Mouse (Mus musculus): ENCODE results near the gene Med20. TPM values are rescaled to one million over a fixed set of nuclear protein-coding genes. Genes with fewer than 3 reads are reported as not detected.
"Not testable (repeated sequence)": the region's sequence is repeated elsewhere in the genome, so short reads cannot be mapped to it uniquely, and the experiment has no call there.

The Med20 gene
- polyA plus RNA-seq, 1 experiment from 2014 or later, result 49.2 TPM

GRCm38 (mm10) chr17:47617605-47618307 is 6.4 kb downstream of the Med20 start:
- H3K9me3 ChIP-seq (ENCODE audit: low read depth, low read length), result no peaks in the 10 kb centered on the region
- no peak overlapping the region for H3K4me3 ChIP-seq (ENCODE audit: low read depth, low read length)
- no peak overlapping the region for H3K27ac ChIP-seq (ENCODE audit: low read depth)
- H3K36me3 ChIP-seq (ENCODE audit: insufficient read depth), result peaks cover 70% of the 10 kb centered on the region
- no peak overlapping the region for H3K9ac ChIP-seq
- no peak for TF ChIP-seq CTCF (IDR thresholded peaks at IDR 0.05; ENCODE audit: low read depth)
- H3K4me1 ChIP-seq (ENCODE audit: insufficient read depth), result no peaks in the 10 kb centered on the region
- H3K27me3 ChIP-seq (ENCODE audit: insufficient read depth, low read length), result no peaks in the 10 kb centered on the region
- peak; percentile 31; the same call in 1 of the 2 replicates for ATAC-seq (ENCODE audit: insufficient read depth)
- H3K4me2 ChIP-seq, result no peak overlapping the region
- DNase-seq, result no peak
- 88% methylated on average over 9 of the region's 9 CpGs for WGBS

- DNase-seq, result no peak
- Histone ChIP-seq H3K4me2 (no peak overlapping the region), H3K27me3 (ENCODE audit: insufficient read depth, low read length) (no peaks in the 10 kb centered on the region), H3K27ac (ENCODE audit: low read depth) (no peak overlapping the region), H3K4me3 (ENCODE audit: low read depth, low read length) (no peak overlapping the region), H3K9ac (no peak overlapping the region), H3K36me3 (ENCODE audit: insufficient read depth) (peaks cover 73% of the 10 kb centered on the region), H3K4me1 (ENCODE audit: insufficient read depth) (no peaks in the 10 kb centered on the region), H3K9me3 (ENCODE audit: low read depth, low read length) (no peaks in the 10 kb centered on the region)
- no peak for ATAC-seq (ENCODE audit: insufficient read depth)
- WGBS, result 81% methylated on average over 13 of the region's 13 CpGs
- no peak for TF ChIP-seq CTCF (IDR thresholded peaks at IDR 0.05; ENCODE audit: low read depth)
Observed at GRCm38 (mm10) chr17:47618556-47619311, 7.4 kb downstream of the Med20 start.

- no peaks in the 10 kb centered on the region for H3K4me1 ChIP-seq (ENCODE audit: insufficient read depth)
- 93% methylated on average over 14 of the region's 14 CpGs for WGBS
- no peaks in the 10 kb centered on the region for H3K9me3 ChIP-seq (ENCODE audit: low read depth, low read length)
- H3K9ac ChIP-seq, result no peak overlapping the region
- ATAC-seq (ENCODE audit: insufficient read depth), result no peak
- no peaks in the 10 kb centered on the region for H3K27me3 ChIP-seq (ENCODE audit: insufficient read depth, low read length)
- H3K4me2 ChIP-seq, result no peak overlapping the region
- no peak for TF ChIP-seq CTCF (IDR thresholded peaks at IDR 0.05; ENCODE audit: low read depth)
- no peak overlapping the region for H3K27ac ChIP-seq (ENCODE audit: low read depth)
- no peak overlapping the region for H3K4me3 ChIP-seq (ENCODE audit: low read depth, low read length)
- DNase-seq, result no peak
- H3K36me3 ChIP-seq (ENCODE audit: insufficient read depth), result peaks cover 71% of the 10 kb centered on the region
Observed at GRCm38 (mm10) chr17:47622912-47623554, 11.7 kb downstream of the Med20 start.

GRCm38 (mm10) chr17:47624572-47624971 is 13.2 kb downstream of the Med20 start:
- not testable (repeated sequence) for H3K4me1 ChIP-seq (ENCODE audit: insufficient read depth); ATAC-seq (ENCODE audit: insufficient read depth); DNase-seq; H3K4me2 ChIP-seq; H3K9ac ChIP-seq; H3K9me3 ChIP-seq (ENCODE audit: low read depth, low read length); H3K4me3 ChIP-seq (ENCODE audit: low read depth, low read length); H3K27ac ChIP-seq (ENCODE audit: low read depth); H3K27me3 ChIP-seq (ENCODE audit: insufficient read depth, low read length)
- 0 out of 2 replicates have a peak, but pooled peaks have one; percentile 11 for TF ChIP-seq CTCF (IDR thresholded peaks at IDR 0.05; ENCODE audit: low read depth)
- WGBS, result 98% methylated on average over 4 of the region's 5 CpGs
- peaks cover 57% of the 10 kb centered on the region for H3K36me3 ChIP-seq (ENCODE audit: insufficient read depth)

GRCm38 (mm10) chr17:47625088-47625487 is 13.7 kb downstream of the Med20 start:
- no peak for ATAC-seq (ENCODE audit: insufficient read depth)
- 95% methylated on average over 2 of the region's 2 CpGs for WGBS
- DNase-seq, result no peak
- H3K9ac ChIP-seq, result no peak overlapping the region
- H3K9me3 ChIP-seq (ENCODE audit: low read depth, low read length), result no peaks in the 10 kb centered on the region
- peaks cover 52% of the 10 kb centered on the region for H3K36me3 ChIP-seq (ENCODE audit: insufficient read depth)
- H3K27me3 ChIP-seq (ENCODE audit: insufficient read depth, low read length), result no peaks in the 10 kb centered on the region
- H3K4me2 ChIP-seq, result no peak overlapping the region
- H3K27ac ChIP-seq (ENCODE audit: low read depth), result no peak overlapping the region
- H3K4me3 ChIP-seq (ENCODE audit: low read depth, low read length), result no peak overlapping the region
- TF ChIP-seq CTCF (IDR thresholded peaks at IDR 0.05; ENCODE audit: low read depth), result no peak
- no peaks in the 10 kb centered on the region for H3K4me1 ChIP-seq (ENCODE audit: insufficient read depth)

GRCm38 (mm10) chr17:47626031-47626430 is 14.6 kb downstream of the Med20 start:
- WGBS, result 80% methylated on average over 5 of the region's 5 CpGs
- TF ChIP-seq CTCF (IDR thresholded peaks at IDR 0.05; ENCODE audit: low read depth), result no peak
- DNase-seq (no peak), ATAC-seq (ENCODE audit: insufficient read depth) (no peak)
- Histone ChIP-seq H3K4me2 (no peak overlapping the region), H3K4me1 (ENCODE audit: insufficient read depth) (peaks cover 3% of the 10 kb centered on the region; the same call in 1 of the 2 replicates), H3K9ac (no peak overlapping the region), H3K27ac (ENCODE audit: low read depth) (no peak overlapping the region), H3K4me3 (ENCODE audit: low read depth, low read length) (no peak overlapping the region), H3K27me3 (ENCODE audit: insufficient read depth, low read length) (no peaks in the 10 kb centered on the region), H3K9me3 (ENCODE audit: low read depth, low read length) (no peaks in the 10 kb centered on the region), H3K36me3 (ENCODE audit: insufficient read depth) (peaks cover 52% of the 10 kb centered on the region)

- Histone ChIP-seq H3K27me3 (ENCODE audit: insufficient read depth, low read length) (no peaks in the 10 kb centered on the region), H3K4me1 (ENCODE audit: insufficient read depth) (peaks cover 6% of the 10 kb centered on the region; the same call in 1 of the 2 replicates), H3K36me3 (ENCODE audit: insufficient read depth) (peaks cover 35% of the 10 kb centered on the region), H3K4me3 (ENCODE audit: low read depth, low read length) (peak overlapping the region; percentile 65), H3K4me2 (peak overlapping the region; percentile 99), H3K9ac (no peak overlapping the region; the same call in 1 of the 2 replicates), H3K27ac (ENCODE audit: low read depth) (no peak overlapping the region), H3K9me3 (ENCODE audit: low read depth, low read length) (no peaks in the 10 kb centered on the region)
- DNase-seq, result no peak
- 65% methylated on average over 2 of the region's 2 CpGs for WGBS
- peak; percentile 27 for TF ChIP-seq CTCF (IDR thresholded peaks at IDR 0.05; ENCODE audit: low read depth)
- ATAC-seq (ENCODE audit: insufficient read depth), result no peak
Observed at GRCm38 (mm10) chr17:47627791-47628190, 16.4 kb downstream of the Med20 start.

Data from lung, embryonic 14.5 days (tissue).